Mouse (Mus musculus) kidney, adult 2 months (tissue): ENCODE data around the gene Crygd.

Experiments
- CTCF ChIP-seq: fragments of 200-500 bp; conservative IDR thresholded peaks from 2 replicates; pipeline ENCODE4 v1.5.1; 2011; ENCODE audit warnings: low read depth, mild to moderate bottlenecking, control low read depth, low read length, moderate library complexity, mixed read lengths; ENCODE audit not compliant: insufficient read depth, insufficient read length
- POLR2A ChIP-seq: fragments of 200-500 bp; IDR thresholded peaks from one replicate; pipeline ENCODE4 v1.6.1; 2011; ENCODE audit warnings: low read depth, low read length, control low read depth

- TF ChIP-seq CTCF, result no peak
- no peak for TF ChIP-seq POLR2A
Observed at GRCm38 (mm10) chr1:65107654-65108279, 44.5 kb upstream of the Crygd start.
